Mouse (Mus musculus): ENCODE measurements at regions not wholly inside any gene's neighbourhood (a gene's known extent, or its start where the extent isn't known, plus 50 kb on each side); places are given as distances from the start of the nearest gene placed in this dataset.

GRCm38 (mm10) chr6:59488386-59488785 is 62.3 kb upstream of the Gprin3 start:
- TF ChIP-seq POLR2A (IDR thresholded peaks at IDR 0.05; ENCODE audit: insufficient read depth, low read depth, low read length) (no peak), CTCF (IDR thresholded peaks at IDR 0.05) (no peak)

Data from heart, adult 2 months (tissue).